Mouse (Mus musculus) ES-CJ7 (cell line): Measurements from ENCODE around the gene Dnajb13.
"Not testable (repeated sequence)": the region's sequence is repeated elsewhere in the genome, so short reads cannot be mapped to it uniquely, and the experiment has no call there.

Experiments
- DNase-seq: peaks from one replicate; pipeline ENCODE4 v3.0.0; 2011; ENCODE audit warnings: low read depth, low spot score

Gene Dnajb13

GRCm38 (mm10) chr7:100488474-100489048, 26.2 kb downstream of the Dnajb13 start:
- DNase-seq, result no peak

- no peak for DNase-seq
Observed at GRCm38 (mm10) chr7:100487301-100487700, 27.5 kb downstream of the Dnajb13 start.

GRCm38 (mm10) chr7:100484493-100484892, 30.3 kb downstream of the Dnajb13 start:
- no peak for DNase-seq

DNA sequence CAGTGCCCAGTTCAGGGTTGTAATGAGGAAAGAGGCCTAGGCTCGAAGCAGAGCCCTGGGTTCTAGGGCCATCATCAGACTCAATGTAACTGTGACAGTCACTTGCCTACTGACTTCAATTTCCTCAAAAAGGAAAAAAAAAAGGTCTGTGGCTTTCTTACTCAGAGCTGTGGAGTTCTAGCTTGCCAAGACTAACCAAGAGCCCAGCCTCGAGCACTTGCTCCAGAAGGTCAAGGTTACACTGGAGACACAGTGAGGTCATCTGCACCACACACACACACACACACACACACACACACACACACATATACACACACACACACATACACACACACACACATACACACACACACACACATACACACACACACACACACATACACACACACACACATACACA, 32.7 kb downstream of the Dnajb13 start:
- DNase-seq, result not testable (repeated sequence)

DNA sequence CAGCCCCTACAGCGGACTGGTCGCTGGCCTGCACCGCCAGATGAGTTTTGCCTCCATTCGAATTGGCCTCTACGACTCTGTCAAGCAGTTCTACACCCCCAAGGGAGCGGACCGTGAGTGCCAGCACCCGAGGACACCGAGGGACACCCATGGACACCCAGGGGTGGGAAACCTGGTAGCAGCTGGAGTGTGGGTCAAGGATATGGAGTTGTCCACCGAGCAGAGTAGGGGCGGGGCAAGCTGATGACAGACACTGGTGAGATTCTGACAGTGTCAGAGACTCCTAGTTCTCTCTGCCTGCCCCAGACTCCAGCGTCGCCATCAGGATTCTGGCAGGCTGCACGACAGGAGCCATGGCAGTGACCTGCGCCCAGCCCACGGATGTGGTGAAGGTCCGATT, 34.6 kb downstream of the Dnajb13 start:
- DNase-seq, result no peak

- DNase-seq, result no peak
Observed at GRCm38 (mm10) chr7:100479823-100480164, 35.0 kb downstream of the Dnajb13 start.

GRCm38 (mm10) chr7:100479100-100479822, 35.5 kb downstream of the Dnajb13 start:
- DNase-seq, result no peak

- DNase-seq, result no peak
Observed at GRCm38 (mm10) chr7:100474680-100475079, 40.1 kb downstream of the Dnajb13 start.

- no peak for DNase-seq
Observed at GRCm38 (mm10) chr7:100473846-100474454, 40.8 kb downstream of the Dnajb13 start.

GRCm38 (mm10) chr7:100472777-100473176, 42.0 kb downstream of the Dnajb13 start, which contains the start of gene Ucp3:
Gene Ucp3 (plus strand): TSS chr7:100472990.
- no peak for DNase-seq

DNA sequence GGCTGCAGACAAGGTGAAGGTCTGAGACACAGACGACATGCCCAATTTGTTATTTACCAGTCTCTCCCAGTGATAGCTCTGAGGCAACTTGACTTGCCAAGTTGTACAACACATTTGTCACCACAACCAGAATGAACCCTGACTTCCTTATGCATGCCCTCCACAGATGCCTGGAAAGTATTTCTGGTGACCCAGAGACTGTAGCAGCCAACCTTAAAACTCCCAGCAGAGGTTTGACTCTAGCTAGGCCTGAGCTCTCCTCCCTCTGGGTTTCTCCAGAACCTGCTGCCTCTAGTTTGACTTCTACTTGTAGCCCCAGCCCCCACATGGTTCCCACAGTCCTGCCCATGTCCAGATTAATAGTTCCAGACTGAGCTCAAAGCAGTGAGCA, 43.4 kb downstream of the Dnajb13 start:
- DNase-seq, result no peak

- DNase-seq, result no peak
Observed at GRCm38 (mm10) chr7:100470796-100471406, 43.9 kb downstream of the Dnajb13 start.

- DNase-seq, result no peak
Observed at GRCm38 (mm10) chr7:100469502-100469901, 45.3 kb downstream of the Dnajb13 start.

- no peak for DNase-seq
Observed at GRCm38 (mm10) chr7:100468761-100469160, 46.0 kb downstream of the Dnajb13 start.

DNA sequence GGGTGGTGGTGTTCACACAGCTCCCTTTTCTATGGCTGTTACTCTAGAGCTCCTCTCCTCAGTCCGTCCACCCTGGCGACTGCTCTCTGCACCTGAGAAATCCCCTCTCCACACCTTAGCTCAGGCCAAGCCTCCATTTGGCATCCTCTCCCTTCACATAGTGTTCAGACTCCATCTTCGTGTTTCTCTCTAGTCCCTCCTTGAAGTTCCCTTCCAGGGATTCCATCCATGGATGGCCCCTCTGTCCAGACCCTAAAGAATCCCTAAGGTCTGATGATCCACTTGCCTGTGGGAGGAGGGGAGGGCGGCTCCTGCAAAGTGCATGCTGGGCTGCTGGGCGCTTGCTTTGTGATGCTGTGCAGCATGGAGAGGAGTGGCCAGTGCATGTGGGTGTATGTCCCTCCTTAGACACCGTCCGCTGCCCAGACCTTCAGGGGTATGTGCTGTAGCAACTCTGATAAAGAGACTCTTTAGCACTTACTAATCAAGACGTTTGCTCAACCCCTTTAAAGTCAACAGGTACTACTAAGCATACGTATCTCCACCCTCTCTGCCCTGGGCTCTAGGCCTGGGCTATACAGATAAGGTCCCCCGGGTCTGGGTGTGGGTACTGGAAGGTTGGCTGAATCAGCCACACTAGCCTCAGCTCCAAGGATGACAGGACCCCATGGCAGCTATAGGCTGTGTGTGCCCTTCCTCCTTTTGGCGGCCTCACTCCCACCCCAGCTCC, 47.8 kb downstream of the Dnajb13 start:
- no peak for DNase-seq

DNA sequence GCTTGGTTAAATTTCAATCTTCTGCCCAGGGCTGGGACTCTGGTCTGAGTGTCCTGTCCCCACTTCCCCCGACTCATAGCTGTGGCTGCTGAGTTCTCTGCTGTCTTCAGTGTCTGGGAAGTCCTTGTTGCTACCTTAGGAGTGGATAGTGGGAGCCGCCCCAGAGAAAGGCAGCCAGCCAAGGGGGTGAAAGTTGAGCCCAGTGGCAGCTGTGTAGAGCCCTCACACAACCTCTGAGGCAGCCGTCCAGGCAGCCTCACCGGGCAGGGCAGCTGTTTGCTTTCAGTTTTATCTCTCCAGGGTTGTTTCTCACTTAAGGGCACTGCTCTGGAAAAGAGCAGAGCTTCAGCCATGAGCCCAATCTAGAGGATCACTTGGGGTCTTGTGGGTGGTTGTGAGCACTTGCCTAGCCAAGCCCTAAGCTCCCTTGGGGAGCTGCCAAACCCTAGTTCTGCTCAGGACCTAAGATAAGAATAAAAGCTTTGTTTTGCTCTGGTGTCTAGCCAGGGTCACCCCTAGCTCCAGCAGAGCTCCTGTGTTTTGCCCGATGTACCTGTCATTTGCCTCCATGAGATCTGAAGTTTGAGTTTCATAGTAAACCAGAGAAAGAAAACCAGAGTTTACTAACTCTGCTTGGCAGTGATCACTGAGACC, 49.0 kb downstream of the Dnajb13 start:
- no peak for DNase-seq

DNA sequence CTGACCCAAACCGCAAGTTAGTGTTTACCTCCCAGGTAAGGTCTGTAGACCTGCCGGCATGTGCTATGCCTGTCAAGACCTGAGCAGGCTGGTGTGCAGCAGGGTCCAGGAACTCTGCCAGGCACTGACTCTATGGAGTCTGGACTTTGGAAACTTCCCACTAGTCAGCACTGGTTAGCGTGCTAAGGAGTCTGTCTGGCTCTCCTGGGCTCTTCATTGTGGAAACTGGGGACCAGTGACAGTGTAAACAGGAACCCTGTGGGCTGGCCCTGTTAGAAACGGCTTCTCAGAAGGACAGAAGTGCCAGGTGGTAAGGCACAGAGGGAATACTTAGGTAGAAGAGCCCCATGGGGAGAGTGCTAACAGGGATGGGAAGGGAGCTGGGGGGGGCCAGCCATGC, 49.5 kb downstream of the Dnajb13 start:
- DNase-seq, result no peak

DNA sequence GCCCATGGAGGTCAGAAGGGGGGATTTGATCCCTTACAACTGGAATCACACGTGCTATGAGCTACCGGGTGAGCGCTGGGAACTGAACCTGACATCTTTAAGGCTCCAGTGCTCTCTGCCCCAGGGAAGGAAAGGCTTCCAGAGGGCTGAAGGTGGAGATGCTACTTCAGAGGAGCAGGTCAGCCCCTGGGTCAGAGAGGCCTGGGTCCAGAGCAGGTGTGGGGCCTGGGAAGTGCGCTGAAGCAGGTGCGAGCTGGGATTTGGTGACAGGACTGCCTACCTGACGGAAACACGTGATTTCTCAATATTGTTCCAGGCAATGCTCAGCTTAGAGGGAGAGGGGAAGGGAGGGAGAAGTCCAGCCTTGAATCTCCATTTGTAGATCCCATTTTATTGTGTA, 50.5 kb downstream of the Dnajb13 start:
- DNase-seq, result no peak

DNA sequence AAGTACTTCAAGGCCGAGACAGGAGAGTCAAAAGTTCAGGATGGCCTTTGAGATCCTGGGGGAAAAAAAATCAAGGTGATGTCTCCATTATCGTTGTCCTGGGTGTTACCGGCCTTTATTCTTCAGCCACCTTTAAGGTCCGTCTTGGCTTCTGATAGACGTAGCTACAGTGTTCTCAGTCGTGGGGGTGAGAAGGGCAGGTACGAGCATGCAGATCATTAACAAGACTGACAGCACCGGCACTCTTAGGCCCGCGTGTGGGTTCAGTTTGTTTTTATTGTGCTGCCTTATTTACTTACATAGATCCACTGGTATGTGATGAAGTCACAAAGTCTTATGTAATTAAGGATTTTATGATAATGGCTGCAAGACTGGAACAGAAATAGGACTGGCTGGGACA, 51.0 kb downstream of the Dnajb13 start:
- no peak for DNase-seq

- no peak for DNase-seq
Observed at GRCm38 (mm10) chr7:100463194-100463593, 51.6 kb downstream of the Dnajb13 start.

DNA sequence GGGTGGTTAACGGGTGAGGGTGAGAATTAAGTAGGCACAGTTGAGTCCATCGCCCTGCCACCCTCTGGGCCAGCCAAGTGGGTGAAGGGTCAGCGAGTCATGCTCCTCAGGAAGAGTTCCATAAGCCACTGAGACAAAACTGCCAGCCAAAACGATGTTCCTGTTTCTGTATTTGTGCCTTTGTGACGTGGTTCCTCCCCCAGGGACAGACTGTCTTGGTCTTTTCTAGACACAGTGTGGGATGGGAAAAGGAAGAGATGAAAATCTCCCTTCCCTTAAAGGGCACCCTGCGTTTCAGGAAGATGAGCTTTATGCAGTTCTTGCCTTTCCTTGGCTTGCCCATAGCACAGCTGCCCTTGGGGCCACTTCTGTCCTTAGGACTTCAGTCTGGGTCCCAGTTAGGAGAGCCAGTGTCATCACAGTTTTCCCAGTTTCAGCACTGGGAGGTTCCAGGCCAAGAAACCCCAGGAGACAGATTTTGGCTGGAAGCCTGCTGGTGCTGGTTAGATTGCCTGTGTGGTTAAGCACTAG, 53.1 kb downstream of the Dnajb13 start:
- no peak for DNase-seq
